Mouse (Mus musculus) gastrocnemius, postnatal 25 days (tissue): ENCODE data around the gene Hist1h4b. TPM values are rescaled to one million over a fixed set of nuclear protein-coding genes. Genes with fewer than 3 reads are reported as not detected.

Source experiments
- DNase-seq: peaks from one replicate; pipeline ENCODE4 v3.0.0; 2022
- microRNA-seq, 2 experiments: library from miRNA; unstranded; fragments of <30 nt; microRNA quantifications; one replicate each; pipeline ENCODE4 v1.2.0; 2021; ENCODE audit warnings: borderline replicate concordance in 2 of 2
- total RNA-seq, 2 experiments: library from RNA; stranded (reverse); gene quantifications; 1 replicate in 1 of 2; 2 replicates in 1 of 2; pipeline ENCODE4 v1.2.3; 2021

Hist1h4b gene
- total RNA-seq, 2 experiments from 2014 or later = 8.6 to 18.2 TPM

DNA sequence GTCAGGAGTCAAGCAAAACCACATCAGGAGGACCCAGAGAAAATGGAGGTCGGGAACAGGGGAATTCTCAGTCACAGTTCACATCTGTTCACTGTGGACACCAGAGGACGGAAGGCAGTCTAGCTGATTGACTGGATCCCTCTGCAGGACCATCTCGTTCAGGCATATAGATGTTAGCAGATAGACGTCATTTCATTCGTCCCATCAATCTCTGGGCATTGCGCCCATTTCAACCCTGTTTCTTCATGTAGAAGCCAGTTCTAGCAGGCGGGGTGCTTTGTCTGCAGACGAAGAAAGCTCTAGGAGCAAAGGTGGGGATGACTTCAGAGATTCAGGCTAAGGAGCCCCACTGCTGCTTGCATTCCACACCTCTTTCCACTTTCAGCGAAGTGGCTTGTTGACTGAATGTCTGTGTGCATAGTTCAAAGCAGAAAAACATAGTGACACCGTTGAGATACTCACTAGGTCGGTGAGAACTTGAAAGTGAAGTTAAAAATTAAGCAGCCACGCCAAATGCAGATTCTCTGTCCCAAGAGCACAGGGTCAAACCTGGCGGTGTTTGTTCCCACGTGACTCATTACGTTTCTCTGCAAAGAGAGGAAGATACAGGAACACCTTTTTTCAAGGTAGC lies 49.7 kb downstream of the Hist1h4b start, which contains the start of gene Slc17a2:
TSS of gene Slc17a2 (plus strand) at position 572 of the 631 bp plus-strand sequence.
- no peak for DNase-seq

Small RNA genes within 50 kb of the gene (microRNA-seq; reads per million reads assigned to microRNA genes)
- gene Gm44314 (0 reads per million in 2 experiments), gene Gm44484 (0 reads per million in 2 experiments)

Other genes starting within 250 kb of the Hist1h4b start
- 100 to 1,000 TPM; 156 to 160 TPM for gene Hist1h4h, start 226.0 kb upstream of the Hist1h4b start, total RNA-seq
- 10 to 100 TPM in 1 of 2 experiments, 1 to 10 TPM in 1; 9.5 to 14.9 TPM for gene Hist1h2af, start 223.1 kb upstream of the Hist1h4b start, total RNA-seq
- gene Hist1h3g, start 221.6 kb upstream of the Hist1h4b start, total RNA-seq = 1 to 10 TPM; 2.0 to 3.9 TPM
- gene Hist1h2bh, start 213.6 kb upstream of the Hist1h4b start, total RNA-seq = 1 to 10 TPM in 1 of 2 experiments, under 1 TPM in 1; 0.90 to 1.7 TPM
- gene Hist1h3f, start 213.0 kb upstream of the Hist1h4b start, total RNA-seq = 1 to 10 TPM; 5.0 to 6.6 TPM
- gene Hist1h4f, start 205.4 kb upstream of the Hist1h4b start, total RNA-seq = 10 to 100 TPM; 15.2 to 26.3 TPM
- 1 to 10 TPM; 1.2 to 2.3 TPM for gene Hist1h1d, start 203.8 kb upstream of the Hist1h4b start, total RNA-seq
- 10 to 100 TPM; 11.7 to 13.0 TPM for gene Hist1h3e, start 194.6 kb upstream of the Hist1h4b start, total RNA-seq
- 1 to 10 TPM in 1 of 2 experiments, under 1 TPM in 1; 0.54 to 2.5 TPM for gene Hist1h2ae, start 185.8 kb upstream of the Hist1h4b start, total RNA-seq
- 10 to 100 TPM; 24.4 to 24.5 TPM for gene Hist1h2bg, start 185.6 kb upstream of the Hist1h4b start, total RNA-seq
- gene Hist1h2bf, start 182.8 kb upstream of the Hist1h4b start, total RNA-seq = 10 to 100 TPM; 10.4 TPM
- gene Hist1h2ad, start 182.6 kb upstream of the Hist1h4b start, total RNA-seq = 1 to 10 TPM; 1.5 to 5.5 TPM
- gene Hist1h3d, start 181.2 kb upstream of the Hist1h4b start, total RNA-seq = 1 to 10 TPM; 3.4 to 3.8 TPM
- 10 to 100 TPM; 35.7 to 38.0 TPM for gene Hist1h4d, start 175.4 kb upstream of the Hist1h4b start, total RNA-seq
- 10 to 100 TPM; 18.0 to 18.2 TPM for gene Hist1h2be, start 135.9 kb upstream of the Hist1h4b start, total RNA-seq
- 10 to 100 TPM; 40.0 to 45.3 TPM for gene Hist1h1e, start 134.5 kb upstream of the Hist1h4b start, total RNA-seq
- 1 to 10 TPM in 1 of 2 experiments, under 1 TPM in 1; 0.84 to 2.0 TPM for gene Hist1h2ac, start 73.1 kb upstream of the Hist1h4b start, total RNA-seq
- 10 to 100 TPM; 67.0 to 81.6 TPM for gene Hist1h2bc, start 72.8 kb upstream of the Hist1h4b start, total RNA-seq
- not detected for gene Hist1h1t, start 61.2 kb upstream of the Hist1h4b start, total RNA-seq
- gene Hist1h4c, start 58.6 kb upstream of the Hist1h4b start, total RNA-seq = 10 to 100 TPM; 53.1 to 63.8 TPM
- gene Hfe, start 46.2 kb upstream of the Hist1h4b start, total RNA-seq = 10 to 100 TPM; 14.7 to 24.7 TPM
- gene Hist1h1c, start 18.2 kb upstream of the Hist1h4b start, total RNA-seq = 100 to 1,000 TPM; 156 to 159 TPM
- gene Hist1h3c, start 11.4 kb upstream of the Hist1h4b start, total RNA-seq = 1 to 10 TPM; 5.0 to 7.1 TPM
- gene Hist1h2bb, start 10.3 kb upstream of the Hist1h4b start, total RNA-seq = 10 to 100 TPM in 1 of 2 experiments, 1 to 10 TPM in 1; 5.9 to 10.7 TPM
- gene Hist1h2ab, start 5.9 kb upstream of the Hist1h4b start, total RNA-seq = 10 to 100 TPM in 1 of 2 experiments, 1 to 10 TPM in 1; 9.5 to 11.0 TPM
- gene Hist1h3b, start 4.7 kb upstream of the Hist1h4b start, total RNA-seq = 10 to 100 TPM in 1 of 2 experiments, 1 to 10 TPM in 1; 9.6 to 17.3 TPM
- 10 to 100 TPM in 1 of 2 experiments, 1 to 10 TPM in 1; 8.0 to 13.6 TPM for gene Hist1h4a, start 4.2 kb downstream of the Hist1h4b start, total RNA-seq
- 10 to 100 TPM; 10.2 to 14.0 TPM for gene Hist1h3a, start 5.4 kb downstream of the Hist1h4b start, total RNA-seq
- gene Hist1h1a, start 6.7 kb downstream of the Hist1h4b start, total RNA-seq = 1 to 10 TPM; 5.3 to 7.9 TPM
- not detected for gene Trim38, start 12.9 kb downstream of the Hist1h4b start, total RNA-seq
- gene Slc17a2, start 50.0 kb downstream of the Hist1h4b start, total RNA-seq = not detected
- not detected for gene Slc17a3, start 82.4 kb downstream of the Hist1h4b start, total RNA-seq
- not detected for gene Slc17a1, start 110.7 kb downstream of the Hist1h4b start, total RNA-seq
- gene Slc17a4, start 158.0 kb downstream of the Hist1h4b start, total RNA-seq = not detected
- not detected for gene Hist1h2ba, start 177.1 kb downstream of the Hist1h4b start, total RNA-seq
- not detected for gene Hist1h2aa, start 177.4 kb downstream of the Hist1h4b start, total RNA-seq
- not detected for gene Scgn, start 234.2 kb downstream of the Hist1h4b start, total RNA-seq